Mouse (Mus musculus): Measurements from ENCODE around the gene Clcnkb. TPM values are rescaled to one million over a fixed set of nuclear protein-coding genes. Genes with fewer than 3 reads are reported as not detected.

Gene Clcnkb
- total and polyA plus RNA-seq, 3 experiments, result 0.08 to 0.51 (median 0.24) TPM

GRCm38 (mm10) chr4:141379674-141380073, 36.1 kb downstream of the Clcnkb start:
- dilution Hi-C loops (cut with MboI; ENCODE audit: extremely low pct_ligation_motif_present, extremely low pct_unique_long_range_greater_than_20kb, low sequenced_read_pairs), result no loop called here
- TF ChIP-seq PAX5 (IDR thresholded peaks at IDR 0.05; ENCODE audit: low read length), result no peak
- no peak for TF ChIP-seq SIN3A (IDR thresholded peaks at IDR 0.05; ENCODE audit: low read length)
- no peak for TF ChIP-seq RAD21 (IDR thresholded peaks at IDR 0.05; ENCODE audit: low read depth, low read length)
- TF ChIP-seq NRF1 (IDR thresholded peaks at IDR 0.05; ENCODE audit: low read depth, low read length), result no peak
- TF ChIP-seq KAT2A (IDR thresholded peaks at IDR 0.05; ENCODE audit: insufficient replicate concordance, low read length), result no peak
- TF ChIP-seq POLR2A (IDR thresholded peaks at IDR 0.05; ENCODE audit: low read depth, low read length), result no peak
- TF ChIP-seq CHD1 (IDR thresholded peaks at IDR 0.05; ENCODE audit: low read depth, low read length), result no peak
- no peak for TF ChIP-seq MEF2A (IDR thresholded peaks at IDR 0.05; ENCODE audit: borderline replicate concordance, low read depth, low read length)
- TF ChIP-seq MAFK (IDR thresholded peaks at IDR 0.05; ENCODE audit: insufficient replicate concordance, low read length), result no peak
- TF ChIP-seq BHLHE40 (IDR thresholded peaks at IDR 0.05; ENCODE audit: low read depth, low read length), result no peak
- no peak for TF ChIP-seq IRF4 (IDR thresholded peaks at IDR 0.05; ENCODE audit: low read depth, low read length)
- TF ChIP-seq EP300 (IDR thresholded peaks at IDR 0.05; ENCODE audit: low read length), result no peak
- TF ChIP-seq GABPA (IDR thresholded peaks at IDR 0.05; ENCODE audit: insufficient replicate concordance, low read depth, low read length), result no peak
- TF ChIP-seq MYC (IDR thresholded peaks at IDR 0.05; ENCODE audit: low read depth, low read length), result no peak
- no peak for TF ChIP-seq JUND (conservative IDR thresholded peaks at IDR 0.05; ENCODE audit: low read depth, low read length)
- TF ChIP-seq E2F4 (IDR thresholded peaks at IDR 0.05; ENCODE audit: insufficient replicate concordance, low read depth, low read length), result no peak
- no peak for TF ChIP-seq UBTF (IDR thresholded peaks at IDR 0.05; ENCODE audit: low read depth, low read length)
- TF ChIP-seq TCF12 (IDR thresholded peaks at IDR 0.05; ENCODE audit: low read depth, low read length), result no peak
- peaks cover 75% of the 10 kb centered on the region for H3K27me3 ChIP-seq (replicated peaks)

GRCm38 (mm10) chr4:141372426-141372825, 43.4 kb downstream of the Clcnkb start:
- in situ Hi-C loops (cut with MboI; ENCODE audit: low pct_ligation_motif_present, low pct_unique_long_range_greater_than_20kb, low sequenced_read_pairs) (no loop called here), dilution Hi-C loops (cut with MboI; ENCODE audit: extremely low pct_ligation_motif_present, extremely low pct_unique_long_range_greater_than_20kb, low sequenced_read_pairs) (no loop called here)
- TF ChIP-seq USF2 (conservative IDR thresholded peaks at IDR 0.05; ENCODE audit: low read depth, low read length) (no peak), ZNF384 (IDR thresholded peaks at IDR 0.05; ENCODE audit: low read depth, low read length) (no peak), MEF2A (IDR thresholded peaks at IDR 0.05; ENCODE audit: borderline replicate concordance, low read depth, low read length) (no peak), CHD1 (IDR thresholded peaks at IDR 0.05; ENCODE audit: low read depth, low read length) (no peak), ZKSCAN1 (IDR thresholded peaks at IDR 0.05; ENCODE audit: borderline replicate concordance, low read depth, low read length) (no peak), USF1 (IDR thresholded peaks at IDR 0.05; ENCODE audit: low read depth, low read length) (no peak), JUN (IDR thresholded peaks at IDR 0.05; ENCODE audit: insufficient read depth, low read depth, low read length) (no peak), RCOR1 (conservative IDR thresholded peaks at IDR 0.05; ENCODE audit: low read depth, low read length) (no peak), RAD21 (IDR thresholded peaks at IDR 0.05; ENCODE audit: low read depth, low read length) (no peak), MAX (IDR thresholded peaks at IDR 0.05; ENCODE audit: low read length) (no peak), GABPA (IDR thresholded peaks at IDR 0.05; ENCODE audit: insufficient replicate concordance, low read depth, low read length) (no peak), E2F4 (IDR thresholded peaks at IDR 0.05; ENCODE audit: insufficient replicate concordance, low read depth, low read length) (no peak), IRF4 (IDR thresholded peaks at IDR 0.05; ENCODE audit: low read depth, low read length) (no peak), CTCF (conservative IDR thresholded peaks at IDR 0.05 in 1 of 2, IDR thresholded peaks at IDR 0.05 in 1 of 2; ENCODE audit: low read depth in 2 of 2, low read length in 2 of 2) (no peak), TBP (conservative IDR thresholded peaks at IDR 0.05; ENCODE audit: low read depth, low read length) (no peak), NELFE (IDR thresholded peaks at IDR 0.05; ENCODE audit: low read depth, low read length) (no peak), UBTF (IDR thresholded peaks at IDR 0.05; ENCODE audit: low read depth, low read length) (no peak), SIN3A (IDR thresholded peaks at IDR 0.05; ENCODE audit: low read length) (no peak), HCFC1 (IDR thresholded peaks at IDR 0.05; ENCODE audit: low read depth, low read length) (no peak), MXI1 (IDR thresholded peaks at IDR 0.05; ENCODE audit: low read depth, low read length) (no peak)
- H3K4me2 ChIP-seq (ENCODE audit: insufficient read depth, low read depth, poor library complexity, severe bottlenecking), result no peak overlapping the region
- DNase-seq (ENCODE audit: extremely low read depth), result no peak
- H3K4me3 ChIP-seq (replicated peaks in 1 of 3; ENCODE audit: low read depth in 2 of 3, low read length in 2 of 3, poor library complexity in 1 of 3), result no peak overlapping the region
- H3K4me1 ChIP-seq (ENCODE audit: control insufficient read depth in 1 of 2, insufficient read depth in 2 of 2), result peaks cover 6 to 12% of the 10 kb centered on the region in 2 experiments
- H3K9ac ChIP-seq (ENCODE audit: insufficient read depth, low read depth), result no peak overlapping the region
- no peaks in the 10 kb centered on the region for H3K36me3 ChIP-seq (replicated peaks in 1 of 2; ENCODE audit: control insufficient read depth in 1 of 2, insufficient read depth in 1 of 2, low read length in 1 of 2)
- no peak overlapping the region for H3K27ac ChIP-seq (ENCODE audit: insufficient read depth, low read depth)
- no peaks in the 10 kb centered on the region for H3K79me2 ChIP-seq (replicated peaks; ENCODE audit: control insufficient read depth, extremely low read depth, insufficient read depth, poor library complexity, severe bottlenecking)
- H3K27me3 ChIP-seq (replicated peaks), result peaks cover 78% of the 10 kb centered on the region
- H3K9me3 ChIP-seq (replicated peaks; ENCODE audit: low read length), result peaks cover 8% of the 10 kb centered on the region

More at GRCm38 (mm10) chr4:141379674-141380073, 36.1 kb downstream of the Clcnkb start:
- in situ Hi-C loops (cut with MboI; ENCODE audit: low pct_ligation_motif_present, low pct_unique_long_range_greater_than_20kb, low sequenced_read_pairs), result no loop called here
- Histone ChIP-seq H3K27ac (ENCODE audit: insufficient read depth, low read depth) (no peak overlapping the region), H3K36me3 (replicated peaks in 1 of 2; ENCODE audit: control insufficient read depth in 1 of 2, insufficient read depth in 1 of 2, low read length in 1 of 2) (no peaks in the 10 kb centered on the region), H3K9ac (ENCODE audit: insufficient read depth, low read depth) (no peak overlapping the region), H3K79me2 (replicated peaks; ENCODE audit: control insufficient read depth, extremely low read depth, insufficient read depth, poor library complexity, severe bottlenecking) (no peaks in the 10 kb centered on the region), H3K4me2 (ENCODE audit: insufficient read depth, low read depth, poor library complexity, severe bottlenecking) (no peak overlapping the region), H3K9me3 (replicated peaks; ENCODE audit: low read length) (peaks cover 8% of the 10 kb centered on the region), H3K4me3 (replicated peaks in 1 of 3; ENCODE audit: low read depth in 2 of 3, low read length in 2 of 3, poor library complexity in 1 of 3) (no peak overlapping the region), H3K4me1 (ENCODE audit: control insufficient read depth in 1 of 2, insufficient read depth in 2 of 2) (peaks cover 0 to 4% of the 10 kb centered on the region in 2 experiments; a peak in 1 of 4 replicates)
- DNase-seq (ENCODE audit: extremely low read depth), result no peak

Measured in CH12.LX (cell line).